Mouse (Mus musculus) kidney, adult 11 months (tissue): Measurements from ENCODE around the gene Aanat.
A peak's percentile ranks its signal among the peaks of the same experiment; 100 is the strongest.

Experiments used
- DNase-seq: peaks from one replicate; pipeline ENCODE4 v3.0.0; 2022

Gene Aanat

GRCm38 (mm10) chr11:116586310-116586709, at the start of gene Aanat:
Aanat (plus strand) TSS chr11:116586432.
- DNase-seq: no peak

GRCm38 (mm10) chr11:116536685-116537084, 49.5 kb upstream of the Aanat start:
- no peak for DNase-seq

GRCm38 (mm10) chr11:116537388-116537787, 48.8 kb upstream of the Aanat start:
- no peak for DNase-seq

- DNase-seq: no peak
Measured at GRCm38 (mm10) chr11:116538142-116538735, 48.0 kb upstream of the Aanat start.

GRCm38 (mm10) chr11:116541183-116541582, 45.0 kb upstream of the Aanat start:
- no peak for DNase-seq

- peak; percentile 37 for DNase-seq
Measured at GRCm38 (mm10) chr11:116543110-116543509, 43.1 kb upstream of the Aanat start.

GRCm38 (mm10) chr11:116547296-116548060, 38.8 kb upstream of the Aanat start:
- DNase-seq: no peak

GRCm38 (mm10) chr11:116548780-116549179, 37.5 kb upstream of the Aanat start:
- no peak for DNase-seq

GRCm38 (mm10) chr11:116549273-116550038, 36.8 kb upstream of the Aanat start:
- DNase-seq: no peak

- no peak for DNase-seq
Measured at GRCm38 (mm10) chr11:116550748-116551147, 35.5 kb upstream of the Aanat start.

- DNase-seq: no peak
Measured at GRCm38 (mm10) chr11:116552194-116552593, 34.0 kb upstream of the Aanat start.

- DNase-seq: no peak
Measured at GRCm38 (mm10) chr11:116554171-116554878, 31.9 kb upstream of the Aanat start.

- no peak for DNase-seq
Measured at GRCm38 (mm10) chr11:116555572-116555971, 30.7 kb upstream of the Aanat start.

- no peak for DNase-seq
Measured at GRCm38 (mm10) chr11:116556308-116556707, 29.9 kb upstream of the Aanat start.

GRCm38 (mm10) chr11:116565283-116566041, 20.8 kb upstream of the Aanat start:
- no peak for DNase-seq

- DNase-seq: no peak
Measured at GRCm38 (mm10) chr11:116567531-116567930, 18.7 kb upstream of the Aanat start.

- no peak for DNase-seq
Measured at GRCm38 (mm10) chr11:116570821-116571220, 15.4 kb upstream of the Aanat start.

GRCm38 (mm10) chr11:116571767-116572679, 14.2 kb upstream of the Aanat start:
- DNase-seq: no peak

- DNase-seq: no peak
Measured at GRCm38 (mm10) chr11:116572756-116573543, 13.3 kb upstream of the Aanat start.

GRCm38 (mm10) chr11:116574486-116574885, 11.7 kb upstream of the Aanat start:
- no peak for DNase-seq
